Mouse (Mus musculus): ENCODE measurements around the gene Gopc.

Gene Gopc

GRCm38 (mm10) chr10:52381845-52382591 lies at the start of gene Gopc:
Gene Gopc, minus strand, starts transcription at chr10:52382124.
- DNase-seq (ENCODE audit: low spot score), result peak; percentile 93

GRCm38 (mm10) chr10:52430953-52431352 lies 49.0 kb upstream of the Gopc start:
- DNase-seq (ENCODE audit: low spot score), result no peak

- DNase-seq (ENCODE audit: low spot score), result no peak
Observed at GRCm38 (mm10) chr10:52427634-52428415, 45.9 kb upstream of the Gopc start.

GRCm38 (mm10) chr10:52426314-52426980 lies 44.5 kb upstream of the Gopc start:
- DNase-seq (ENCODE audit: low spot score), result no peak

- DNase-seq (ENCODE audit: low spot score), result no peak
Observed at GRCm38 (mm10) chr10:52423097-52423496, 41.2 kb upstream of the Gopc start.

- no peak for DNase-seq (ENCODE audit: low spot score)
Observed at GRCm38 (mm10) chr10:52421716-52422115, 39.8 kb upstream of the Gopc start.

- no peak for DNase-seq (ENCODE audit: low spot score)
Observed at GRCm38 (mm10) chr10:52420526-52420925, 38.6 kb upstream of the Gopc start.

- DNase-seq (ENCODE audit: low spot score), result no peak
Observed at GRCm38 (mm10) chr10:52419402-52419801, 37.5 kb upstream of the Gopc start.

GRCm38 (mm10) chr10:52418931-52419330 lies 37.0 kb upstream of the Gopc start:
- no peak for DNase-seq (ENCODE audit: low spot score)

GRCm38 (mm10) chr10:52417998-52418860 lies 36.3 kb upstream of the Gopc start:
- no peak for DNase-seq (ENCODE audit: low spot score)

GRCm38 (mm10) chr10:52417299-52417997 lies 35.5 kb upstream of the Gopc start, which contains the start of gene Nus1:
Gene Nus1, plus strand, starts transcription at chr10:52417547.
- peak; percentile 89 for DNase-seq (ENCODE audit: low spot score)

- DNase-seq (ENCODE audit: low spot score), result no peak
Observed at GRCm38 (mm10) chr10:52416458-52416857, 34.5 kb upstream of the Gopc start.

GRCm38 (mm10) chr10:52415020-52415419 lies 33.1 kb upstream of the Gopc start:
- no peak for DNase-seq (ENCODE audit: low spot score)

GRCm38 (mm10) chr10:52407526-52407925 lies 25.6 kb upstream of the Gopc start:
- no peak for DNase-seq (ENCODE audit: low spot score)

GRCm38 (mm10) chr10:52405160-52405559 lies 23.2 kb upstream of the Gopc start:
- no peak for DNase-seq (ENCODE audit: low spot score)

- no peak for DNase-seq (ENCODE audit: low spot score)
Observed at GRCm38 (mm10) chr10:52399722-52400121, 17.8 kb upstream of the Gopc start.

- no peak for DNase-seq (ENCODE audit: low spot score)
Observed at GRCm38 (mm10) chr10:52398715-52399114, 16.8 kb upstream of the Gopc start.

GRCm38 (mm10) chr10:52396647-52397046 lies 14.7 kb upstream of the Gopc start:
- no peak for DNase-seq (ENCODE audit: low spot score)

- no peak for DNase-seq (ENCODE audit: low spot score)
Observed at GRCm38 (mm10) chr10:52391208-52391607, 9.3 kb upstream of the Gopc start.

GRCm38 (mm10) chr10:52389438-52389837 lies 7.5 kb upstream of the Gopc start:
- no peak for DNase-seq (ENCODE audit: low spot score)

GRCm38 (mm10) chr10:52388922-52389430 lies 7.1 kb upstream of the Gopc start, which contains the start of gene Nepn:
Gene Nepn, plus strand, starts transcription at chr10:52388972.
- DNase-seq (ENCODE audit: low spot score), result no peak

All from spleen, adult 12 weeks (tissue).